13 mouse cellular contexts compared by ENCODE assay signal in the genomic region with DNA sequence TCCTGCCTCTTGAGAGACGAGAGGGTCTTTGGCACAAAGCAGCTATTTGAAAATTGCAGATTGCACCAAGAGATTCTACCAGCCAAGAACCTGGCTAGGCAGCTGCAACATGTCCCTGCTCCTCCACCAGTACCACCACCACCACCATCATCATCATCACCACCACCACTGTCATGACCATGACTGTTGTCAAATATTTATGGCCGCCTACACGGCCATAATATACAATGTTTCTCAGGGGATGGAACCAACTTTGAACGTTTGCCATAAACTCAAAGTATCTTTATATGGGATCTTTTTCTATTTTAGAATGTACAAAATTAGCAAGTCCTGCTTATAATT.
DNase-seq lines count a peak whose midpoint lies in the region; ATAC-seq and TF ChIP-seq lines count a peak whose summit lies in the region.
"Had no signal": no experiment of that assay in that cellular context is flagged by ENCODE, and none has a peak within 500 bp of the region (broad histone marks: within the 10 kb centered on the region; RNA-seq: fewer than 3 reads in every experiment).

No protein-coding gene starts in this region.

- no peak overlapping the region for H3K4me2 ChIP-seq in heart, embryonic 12.5 days
- peak overlapping the region; percentile 22; the same call in 1 of the 2 replicates for H3K4me2 ChIP-seq in lung, embryonic 16.5 days (ENCODE audit: low read depth, low read length)
- H3K4me2 ChIP-seq in heart, postnatal 0 days (ENCODE audit: low read depth, low read length) = peak overlapping the region; percentile 39; the same call in 1 of the 2 replicates
- H3K4me2 ChIP-seq in stomach, embryonic 14.5 days (replicated peaks; ENCODE audit: low read depth, low read length) = no peak overlapping the region
- H3K4me2 ChIP-seq: embryonic facial prominence, embryonic 12.5 days had no signal

- peaks cover 44% of the 10 kb centered on the region for H3K4me1 ChIP-seq in heart, embryonic 12.5 days (replicated peaks)
- H3K4me1 ChIP-seq in lung, embryonic 16.5 days (replicated peaks; ENCODE audit: control insufficient read depth, insufficient read depth, low read length) = peaks cover 42% of the 10 kb centered on the region
- peaks cover 17% of the 10 kb centered on the region for H3K4me1 ChIP-seq in lung, adult 2 months (ENCODE audit: control insufficient read depth, insufficient read depth, low read length)
- H3K4me1 ChIP-seq in heart, postnatal 0 days (ENCODE audit: control insufficient read depth, insufficient read depth) = peaks cover 33% of the 10 kb centered on the region
- peaks cover 23% of the 10 kb centered on the region for H3K4me1 ChIP-seq in stomach, embryonic 14.5 days (ENCODE audit: control insufficient read depth, insufficient read depth, low read length)

- TF ChIP-seq EP300 in heart, postnatal 0 days (IDR thresholded peaks at IDR 0.05; ENCODE audit: low read depth) = 0 out of 2 replicates have a peak, but pooled peaks have one; percentile 2

- no peaks in the 10 kb centered on the region for H3K27me3 ChIP-seq in heart, embryonic 12.5 days (replicated peaks)
- H3K27me3 ChIP-seq in lung, embryonic 16.5 days (ENCODE audit: control insufficient read depth, insufficient read depth, low read depth, low read length) = no peaks in the 10 kb centered on the region
- H3K27me3 ChIP-seq in heart, postnatal 0 days (ENCODE audit: control insufficient read depth, insufficient read depth, low read length) = no peaks in the 10 kb centered on the region
- no peaks in the 10 kb centered on the region for H3K27me3 ChIP-seq in stomach, embryonic 14.5 days (ENCODE audit: control insufficient read depth, insufficient read depth, low read length)
- H3K27me3 ChIP-seq: embryonic facial prominence, embryonic 12.5 days had no signal

- 71% methylated on average over 4 of the region's 4 CpGs for WGBS in heart, embryonic 12.5 days
- WGBS in lung, embryonic 16.5 days = 38% methylated on average over 4 of the region's 4 CpGs
- 55% methylated on average over 4 of the region's 4 CpGs for WGBS in lung, adult 2 months
- 70% methylated on average over 4 of the region's 4 CpGs for WGBS in heart, postnatal 0 days
- WGBS in stomach, embryonic 14.5 days = 79% methylated on average over 4 of the region's 4 CpGs

- H3K9ac ChIP-seq in heart, embryonic 12.5 days = no peak overlapping the region
- no peak overlapping the region; the same call in 1 of the 2 replicates for H3K9ac ChIP-seq in lung, embryonic 16.5 days (ENCODE audit: low read length)
- H3K9ac ChIP-seq in heart, postnatal 0 days (replicated peaks; ENCODE audit: low read depth, low read length) = no peak overlapping the region
- no peak overlapping the region for H3K9ac ChIP-seq in stomach, embryonic 14.5 days (replicated peaks; ENCODE audit: low read depth, low read length)
- H3K9ac ChIP-seq: embryonic facial prominence, embryonic 12.5 days had no signal

- no peak for DNase-seq in heart, postnatal 4 days
- no peak for DNase-seq in lung, adult 2 months
- DNase-seq in heart, postnatal 0 days (ENCODE audit: low spot score) = no peak
- no peak for DNase-seq in gastrocnemius, postnatal 25 days
- no peak for DNase-seq in adipocyte (ENCODE audit: low spot score)
- DNase-seq: cerebellum, adult 9-10 months; gastrocnemius, postnatal 14 days; lung, adult 18-20 months had no signal

- no peak for TF ChIP-seq POLR2A in lung, adult 2 months (IDR thresholded peaks at IDR 0.05; ENCODE audit: borderline replicate concordance, extremely low read depth, low read depth, low read length)

- no peak for TF ChIP-seq CTCF in lung, adult 2 months (IDR thresholded peaks at IDR 0.05; ENCODE audit: insufficient read depth, low read length)
- TF ChIP-seq CTCF in heart, postnatal 0 days (IDR thresholded peaks at IDR 0.05; ENCODE audit: low read depth) = no peak

- no peaks in the 10 kb centered on the region for H3K9me3 ChIP-seq in heart, embryonic 12.5 days (replicated peaks)
- no peaks in the 10 kb centered on the region for H3K9me3 ChIP-seq in lung, embryonic 16.5 days (ENCODE audit: control insufficient read depth, low read length)
- no peaks in the 10 kb centered on the region for H3K9me3 ChIP-seq in heart, postnatal 0 days (replicated peaks; ENCODE audit: control insufficient read depth, low read length)
- H3K9me3 ChIP-seq in stomach, embryonic 14.5 days (ENCODE audit: control insufficient read depth, low read depth, low read length) = no peaks in the 10 kb centered on the region
- H3K9me3 ChIP-seq: embryonic facial prominence, embryonic 12.5 days had no signal

- peaks cover 25% of the 10 kb centered on the region for H3K36me3 ChIP-seq in heart, embryonic 12.5 days
- peaks cover 10% of the 10 kb centered on the region for H3K36me3 ChIP-seq in lung, embryonic 16.5 days (ENCODE audit: control insufficient read depth, insufficient read depth, low read length)
- H3K36me3 ChIP-seq in heart, postnatal 0 days (replicated peaks; ENCODE audit: control insufficient read depth, insufficient read depth, low read length) = peaks cover 24% of the 10 kb centered on the region
- H3K36me3 ChIP-seq in stomach, embryonic 14.5 days (ENCODE audit: control insufficient read depth, insufficient read depth, low read length) = no peaks in the 10 kb centered on the region

- no peak overlapping the region for H3K4me3 ChIP-seq in heart, embryonic 12.5 days
- no peak overlapping the region for H3K4me3 ChIP-seq in lung, embryonic 16.5 days (ENCODE audit: low read length)
- H3K4me3 ChIP-seq in lung, adult 2 months (replicated peaks; ENCODE audit: extremely low read depth, low read depth, low read length) = no peak overlapping the region
- no peak overlapping the region for H3K4me3 ChIP-seq in heart, postnatal 0 days (ENCODE audit: low read depth, low read length)
- no peak overlapping the region for H3K4me3 ChIP-seq in stomach, embryonic 14.5 days (ENCODE audit: low read depth, low read length)
- H3K4me3 ChIP-seq: embryonic facial prominence, embryonic 12.5 days had no signal

- peak overlapping the region; percentile 82 for H3K27ac ChIP-seq in heart, embryonic 12.5 days (ENCODE audit: poor library complexity, severe bottlenecking)
- H3K27ac ChIP-seq in lung, embryonic 16.5 days (ENCODE audit: low read length) = peak overlapping the region; percentile 97
- H3K27ac ChIP-seq in heart, postnatal 0 days (ENCODE audit: low read depth) = peak overlapping the region; percentile 79
- peak overlapping the region; percentile 78; the same call in 1 of the 2 replicates for H3K27ac ChIP-seq in stomach, embryonic 14.5 days (ENCODE audit: low read length)

- ATAC-seq in heart, embryonic 12.5 days (ENCODE audit: insufficient number of reproducible peaks, low FRiP score) = no peak
- peak; percentile 61 for ATAC-seq in lung, embryonic 16.5 days (ENCODE audit: low read depth)
- no peak for ATAC-seq in heart, postnatal 0 days (ENCODE audit: insufficient read depth, low read depth)
- ATAC-seq in stomach, embryonic 14.5 days (ENCODE audit: insufficient number of reproducible peaks, insufficient read depth, low FRiP score, low read depth) = no peak
- ATAC-seq: CD4-positive, CD25-positive, alpha-beta regulatory T cell, adult 4 months had no signal

Comparison
In these comparisons a context has a peak if more than half of its experiments do, and no peak if none do; other contexts are left out.
1. H3K4me2 ChIP-seq: peak in lung, embryonic 16.5 days (single experiment) and heart, postnatal 0 days (single experiment); none in heart, embryonic 12.5 days (single experiment) and stomach, embryonic 14.5 days (single experiment).
2. Peak in every context shown above with its lines, with median percentiles within 50 percentile points of each other: H3K27ac ChIP-seq.